Mouse (Mus musculus) gastrocnemius, adult 8-10 months (tissue): Measurements from ENCODE around the gene Pkdcc. TPM values are rescaled to one million over a fixed set of nuclear protein-coding genes. Genes with fewer than 3 reads are reported as not detected.

ENCODE experiments used
- DNase-seq, 2 experiments: peaks; one replicate each; pipeline ENCODE4 v3.0.0; 2022; ENCODE audit warnings: low spot score in 2 of 2
- total RNA-seq, 4 experiments: library from RNA; stranded (reverse); gene quantifications; 2 replicates each; pipeline ENCODE4 v1.2.4; 2022

Gene Pkdcc
- 100 to 1,000 TPM in 2 of 4 experiments, 10 to 100 TPM in 2; 85.3 to 139 (median 108) TPM for total RNA-seq

GRCm38 (mm10) chr17:83214674-83215528, at the start of gene Pkdcc:
Pkdcc (plus strand) TSS chr17:83215292.
- peak; percentile 83 to 88 for DNase-seq

GRCm38 (mm10) chr17:83166195-83166594, 48.9 kb upstream of the Pkdcc start:
- no peak for DNase-seq

GRCm38 (mm10) chr17:83176146-83176545, 38.9 kb upstream of the Pkdcc start:
- peak in 1 of 2 experiments; percentile 17 for DNase-seq

GRCm38 (mm10) chr17:83178483-83179150, 36.5 kb upstream of the Pkdcc start:
- DNase-seq: no peak

GRCm38 (mm10) chr17:83179151-83179531, 36.0 kb upstream of the Pkdcc start:
- no peak for DNase-seq

- DNase-seq: no peak
Measured at GRCm38 (mm10) chr17:83179569-83179968, 35.5 kb upstream of the Pkdcc start.

- no peak for DNase-seq
Measured at GRCm38 (mm10) chr17:83181086-83181485, 34.0 kb upstream of the Pkdcc start.

- no peak for DNase-seq
Measured at GRCm38 (mm10) chr17:83181592-83181991, 33.5 kb upstream of the Pkdcc start.

- no peak for DNase-seq
Measured at GRCm38 (mm10) chr17:83182061-83182664, 32.9 kb upstream of the Pkdcc start.

GRCm38 (mm10) chr17:83182780-83183179, 32.3 kb upstream of the Pkdcc start:
- no peak for DNase-seq

- peak in 1 of 2 experiments; percentile 55 for DNase-seq
Measured at GRCm38 (mm10) chr17:83187751-83188565, 27.1 kb upstream of the Pkdcc start.

- no peak for DNase-seq
Measured at GRCm38 (mm10) chr17:83190810-83191209, 24.3 kb upstream of the Pkdcc start.

GRCm38 (mm10) chr17:83194491-83194890, 20.6 kb upstream of the Pkdcc start:
- no peak for DNase-seq

- no peak for DNase-seq
Measured at GRCm38 (mm10) chr17:83197361-83197923, 17.6 kb upstream of the Pkdcc start.

- no peak for DNase-seq
Measured at GRCm38 (mm10) chr17:83200469-83200868, 14.6 kb upstream of the Pkdcc start.

- DNase-seq: no peak
Measured at GRCm38 (mm10) chr17:83201257-83201656, 13.8 kb upstream of the Pkdcc start.

GRCm38 (mm10) chr17:83203692-83204383, 11.3 kb upstream of the Pkdcc start:
- no peak for DNase-seq

GRCm38 (mm10) chr17:83207296-83207695, 7.8 kb upstream of the Pkdcc start:
- no peak for DNase-seq

GRCm38 (mm10) chr17:83208455-83208854, 6.6 kb upstream of the Pkdcc start:
- DNase-seq: no peak

- peak in 1 of 2 experiments; percentile 44 for DNase-seq
Measured at GRCm38 (mm10) chr17:83210531-83210930, 4.6 kb upstream of the Pkdcc start.
